ENCODE assay signal across 14 mouse cellular contexts in genomic region chr11:58026860-58027259, GRCm38 (mm10).
"Had no signal": no experiment of that assay in that cellular context is flagged by ENCODE, and none has a peak within 500 bp of the region (broad histone marks: within the 10 kb centered on the region; RNA-seq: fewer than 3 reads in every experiment).

No protein-coding gene starts in this region.

- H3K9ac ChIP-seq: limb, embryonic 13.5 days; neural tube, embryonic 15.5 days had no signal

- DNase-seq: kidney, adult 8-10 months; kidney, postnatal 25 days; layer of hippocampus, adult 9-11 months; left cerebral cortex, postnatal 4 days; midbrain, embryonic 14.5 days; right cerebral cortex, adult 18-20 months; right cerebral cortex, postnatal 25 days; thymus, postnatal 36 days had no signal

- H3K4me2 ChIP-seq: limb, embryonic 13.5 days; liver, embryonic 11.5 days; neural tube, embryonic 15.5 days had no signal

- H3K36me3 ChIP-seq: neural tube, embryonic 15.5 days had no signal

- H3K4me3 ChIP-seq: limb, embryonic 13.5 days; midbrain, embryonic 10.5 days; myocyte; neural tube, embryonic 15.5 days had no signal

- H3K9me3 ChIP-seq: limb, embryonic 13.5 days; midbrain, embryonic 10.5 days; neural tube, embryonic 15.5 days had no signal

- H3K27ac ChIP-seq: limb, embryonic 13.5 days; midbrain, embryonic 10.5 days; neural tube, embryonic 15.5 days had no signal

- ATAC-seq: hindbrain, embryonic 16.5 days had no signal

- H3K27me3 ChIP-seq: limb, embryonic 13.5 days; neural tube, embryonic 15.5 days had no signal
